Mouse (Mus musculus) MEL (cell line): Measurements from ENCODE around the gene Pf4. TPM values are rescaled to one million over a fixed set of nuclear protein-coding genes. Genes with fewer than 3 reads are reported as not detected.

ENCODE experiments used
- DNase-seq: peaks from one replicate; pipeline ENCODE4 v3.0.0; 2011; ENCODE audit warnings: low read depth, low spot score
- H3K27ac ChIP-seq: 2 replicates; pipeline ENCODE4 v1.5.1; 2012; ENCODE audit warnings: low read depth, mild to moderate bottlenecking, control low read depth, low read length, moderate library complexity; ENCODE audit not compliant: control insufficient read depth
- H3K27me3 ChIP-seq, 2 experiments: fragments of 150-350 bp in 1 of 2; sonication (generic) in 1 of 2; 2 replicates each; pipeline ENCODE4 v1.6.1; 2012; ENCODE audit warnings: low read length in 2 of 2, mild to moderate bottlenecking in 2 of 2, improper control_type of control experiment in 1 of 2, moderate library complexity in 1 of 2; ENCODE audit not compliant: insufficient read depth in 2 of 2, control insufficient read depth in 1 of 2
- H3K36me3 ChIP-seq, 2 experiments: 2 replicates each; pipeline ENCODE4 v1.6.1; 2012 to 2014; ENCODE audit warnings: low read length in 2 of 2, improper control_type of control experiment in 1 of 2, inconsistent platforms in 1 of 2, mild to moderate bottlenecking in 1 of 2; ENCODE audit not compliant: insufficient read depth in 2 of 2, control insufficient read depth in 1 of 2
- H3K4me1 ChIP-seq, 2 experiments: fragments of 150-350 bp in 1 of 2; sonication (generic) in 1 of 2; 2 replicates each; pipeline ENCODE4 v1.6.1; 2012; ENCODE audit warnings: low read length in 2 of 2, improper control_type of control experiment in 1 of 2, mild to moderate bottlenecking in 1 of 2; ENCODE audit not compliant: insufficient read depth in 2 of 2, control insufficient read depth in 1 of 2
- H3K4me3 ChIP-seq, 2 experiments: fragments of 150-350 bp in 1 of 2; sonication (generic) in 1 of 2; 2 replicates each; pipeline ENCODE4 v1.5.1; 2012; ENCODE audit warnings: low read depth in 2 of 2, low read length in 2 of 2, mild to moderate bottlenecking in 2 of 2, moderate library complexity in 2 of 2, control low read depth in 1 of 2, improper control_type of control experiment in 1 of 2; ENCODE audit not compliant: control insufficient read depth in 1 of 2, insufficient read depth in 1 of 2
- H3K79me2 ChIP-seq: 2 replicates; pipeline ENCODE4 v1.6.1; 2012; ENCODE audit warnings: mild to moderate bottlenecking, low read length, moderate library complexity; ENCODE audit not compliant: control insufficient read depth, poor library complexity, insufficient read depth
- H3K9ac ChIP-seq: 2 replicates; pipeline ENCODE4 v1.6.1; 2012; ENCODE audit warnings: low read depth, mild to moderate bottlenecking, control low read depth, low read length, moderate library complexity; ENCODE audit not compliant: control insufficient read depth, poor library complexity, severe bottlenecking
- H3K9me3 ChIP-seq: fragments of 150-350 bp; sonication (generic); replicated peaks from 2 replicates; pipeline ENCODE4 v1.6.1; 2012; ENCODE audit warnings: mild to moderate bottlenecking, low read length, improper control_type of control experiment, moderate library complexity; ENCODE audit not compliant: insufficient read depth
- CHD1 ChIP-seq: IDR thresholded peaks from 2 replicates; pipeline ENCODE4 v1.6.1; 2012; ENCODE audit warnings: low read depth, mild to moderate bottlenecking, inconsistent platforms, low read length, improper control_type of control experiment
- EP300 ChIP-seq, 2 experiments: IDR thresholded peaks; 2 replicates each; pipeline ENCODE4 v1.6.1; 2011; ENCODE audit warnings: improper control_type of control experiment in 2 of 2, low read length in 2 of 2, low read depth in 1 of 2, mild to moderate bottlenecking in 1 of 2
- GABPA ChIP-seq: IDR thresholded peaks from 2 replicates; pipeline ENCODE4 v1.6.1; 2012; ENCODE audit warnings: low read depth, mild to moderate bottlenecking, inconsistent platforms, low read length, improper control_type of control experiment, moderate library complexity
- GATA1 ChIP-seq: IDR thresholded peaks from 2 replicates; pipeline ENCODE4 v1.6.1; 2011; ENCODE audit warnings: low read depth, low read length, improper control_type of control experiment
- JUND ChIP-seq: IDR thresholded peaks from 2 replicates; pipeline ENCODE4 v1.6.1; 2011; ENCODE audit warnings: low read depth, mild to moderate bottlenecking, improper control_type of control experiment, low read length
- MAFK ChIP-seq: IDR thresholded peaks from 2 replicates; pipeline ENCODE4 v1.6.1; 2011; ENCODE audit warnings: low read depth, mild to moderate bottlenecking, low read length, improper control_type of control experiment, borderline replicate concordance
- MAZ ChIP-seq: IDR thresholded peaks from 2 replicates; pipeline ENCODE4 v1.6.1; 2012; ENCODE audit warnings: low read depth, mild to moderate bottlenecking, inconsistent platforms, low read length, improper control_type of control experiment
- MEF2A ChIP-seq: IDR thresholded peaks from 2 replicates; pipeline ENCODE4 v1.6.1; 2014; ENCODE audit warnings: low read depth, mild to moderate bottlenecking, inconsistent platforms, low read length, improper control_type of control experiment; ENCODE audit not compliant: poor library complexity, insufficient replicate concordance, severe bottlenecking; ENCODE audit errors: extremely low read depth
- MXI1 ChIP-seq: IDR thresholded peaks from 2 replicates; pipeline ENCODE4 v1.6.1; 2011; ENCODE audit warnings: mild to moderate bottlenecking, low read depth, low read length, improper control_type of control experiment
- NRF1 ChIP-seq: IDR thresholded peaks from 2 replicates; pipeline ENCODE4 v1.6.1; 2014; ENCODE audit warnings: low read depth, mild to moderate bottlenecking, inconsistent platforms, low read length, improper control_type of control experiment, moderate library complexity; ENCODE audit not compliant: poor library complexity, insufficient read depth, severe bottlenecking
- POLR2A ChIP-seq, 2 experiments: IDR thresholded peaks; 2 replicates each; pipeline ENCODE4 v1.6.1; 2011 to 2012; ENCODE audit warnings: low read length in 2 of 2, mild to moderate bottlenecking in 2 of 2, control low read depth in 1 of 2, improper control_type of control experiment in 1 of 2, low read depth in 1 of 2, moderate library complexity in 1 of 2; ENCODE audit not compliant: control insufficient read depth in 1 of 2, insufficient read depth in 1 of 2, poor library complexity in 1 of 2
- POLR2AphosphoS2 ChIP-seq: IDR thresholded peaks from 2 replicates; pipeline ENCODE4 v1.6.1; 2011; ENCODE audit warnings: low read length, improper control_type of control experiment
- POLR2AphosphoS5 ChIP-seq: IDR thresholded peaks from 2 replicates; pipeline ENCODE4 v1.6.1; 2012; ENCODE audit warnings: low read depth, borderline replicate concordance, mild to moderate bottlenecking, inconsistent platforms, low read length, moderate library complexity, mixed read lengths
- RAD21 ChIP-seq: IDR thresholded peaks from 2 replicates; pipeline ENCODE4 v1.6.1; 2011; ENCODE audit warnings: mild to moderate bottlenecking, low read depth, low read length, improper control_type of control experiment
- SIN3A ChIP-seq: IDR thresholded peaks from 2 replicates; pipeline ENCODE4 v1.6.1; 2012; ENCODE audit warnings: low read length, improper control_type of control experiment, inconsistent platforms
- SMC3 ChIP-seq: IDR thresholded peaks from 2 replicates; pipeline ENCODE4 v1.6.1; 2011; ENCODE audit warnings: low read depth, low read length, improper control_type of control experiment
- UBTF ChIP-seq: IDR thresholded peaks from 2 replicates; pipeline ENCODE4 v1.6.1; 2012; ENCODE audit warnings: low read depth, mild to moderate bottlenecking, inconsistent platforms, low read length, improper control_type of control experiment, moderate library complexity, borderline replicate concordance; ENCODE audit not compliant: insufficient read depth
- polyA plus RNA-seq, 2 experiments: library from polyadenylated mRNA; stranded (reverse) in 1 of 2; unstranded in 1 of 2; fragments of >175 nt in 1 of 2; fragments of >200 nt in 1 of 2; gene quantifications; 2 replicates each; pipeline versions ENCODE4 v1.2.1 to v1.2.4; 2012; ENCODE audit warnings: low replicate concordance in 2 of 2, low read depth in 1 of 2; ENCODE audit not compliant: insufficient read length in 2 of 2, insufficient read depth in 1 of 2, missing spikeins in 1 of 2
- total RNA-seq: library from RNA; depleted of rRNA; stranded (reverse); fragments of 300-350 nt; gene quantifications from 2 replicates; pipeline ENCODE4 v1.2.3, GENCODE M21; 2012; rRNA removed

Gene Pf4
- total and polyA plus RNA-seq, 3 experiments = 283 to 393 TPM; not detected in 1

GRCm38 (mm10) chr5:90807176-90807950, 35.1 kb downstream of the Pf4 start:
- no peak for TF ChIP-seq MAFK
- no peak for TF ChIP-seq POLR2AphosphoS2
- no peak for TF ChIP-seq POLR2AphosphoS5
- no peak for TF ChIP-seq EP300 (IDR thresholded peaks at IDR 0.05; ENCODE audit: low read depth in 1 of 2, low read length in 2 of 2)
- TF ChIP-seq GATA1 = no peak
- no peak for TF ChIP-seq CHD1
- TF ChIP-seq RAD21 = no peak
- TF ChIP-seq SIN3A = no peak
- no peak for TF ChIP-seq JUND
- no peak for TF ChIP-seq MXI1
- H3K27me3 ChIP-seq = peaks cover 0 to 3% of the 10 kb centered on the region in 2 experiments; a peak in 2 of 4 replicates
- H3K79me2 ChIP-seq = no peaks in the 10 kb centered on the region
- no peak overlapping the region for H3K4me3 ChIP-seq
- no peaks in the 10 kb centered on the region for H3K4me1 ChIP-seq
- H3K27ac ChIP-seq = no peak overlapping the region
- no peaks in the 10 kb centered on the region for H3K9me3 ChIP-seq
- H3K36me3 ChIP-seq = no peaks in the 10 kb centered on the region; a peak in 1 of 4 replicates
- no peak for DNase-seq
- no peak overlapping the region for H3K9ac ChIP-seq

GRCm38 (mm10) chr5:90819756-90820155, 47.5 kb downstream of the Pf4 start:
- H3K27me3 ChIP-seq = no peaks in the 10 kb centered on the region
- DNase-seq = no peak
- H3K27ac ChIP-seq = no peak overlapping the region
- TF ChIP-seq POLR2A (IDR thresholded peaks at IDR 0.05; ENCODE audit: control insufficient read depth in 1 of 2, insufficient read depth in 1 of 2, low read depth in 1 of 2, low read length in 2 of 2, poor library complexity in 1 of 2) = no peak
- TF ChIP-seq EP300 (IDR thresholded peaks at IDR 0.05; ENCODE audit: low read depth in 1 of 2, low read length in 2 of 2) = no peak
- no peak for TF ChIP-seq JUND
- no peak for TF ChIP-seq MXI1
- no peak for TF ChIP-seq UBTF
- no peak for TF ChIP-seq NRF1
- no peak for TF ChIP-seq SMC3
- TF ChIP-seq GABPA = no peak
- no peak for TF ChIP-seq MEF2A
- TF ChIP-seq MAZ = no peak
- no peaks in the 10 kb centered on the region for H3K9me3 ChIP-seq
- no peak overlapping the region for H3K9ac ChIP-seq
- no peaks in the 10 kb centered on the region for H3K79me2 ChIP-seq
- H3K36me3 ChIP-seq = no peaks in the 10 kb centered on the region
- no peaks in the 10 kb centered on the region for H3K4me1 ChIP-seq
- H3K4me3 ChIP-seq = no peak overlapping the region

Other genes starting within 250 kb of the Pf4 start
- gene 5830473C10Rik, start 211.3 kb upstream of the Pf4 start, total RNA-seq = 4.9 and 5.9 TPM in 2 replicates
- gene 5830473C10Rik, start 211.3 kb upstream of the Pf4 start, polyA plus RNA-seq = 1 to 10 TPM in 1 of 2 experiments, not detected in 1; 9.3 TPM
- not detected in 2 replicates for gene Rassf6, start 131.8 kb upstream of the Pf4 start, total RNA-seq
- under 1 TPM in 1 of 2 experiments, not detected in 1; 0.39 TPM for gene Rassf6, start 131.8 kb upstream of the Pf4 start, polyA plus RNA-seq
- gene Cxcl5, start 13.1 kb upstream of the Pf4 start, total RNA-seq = not detected in 2 replicates
- not detected for gene Cxcl5, start 13.1 kb upstream of the Pf4 start, polyA plus RNA-seq
- gene Ppbp, start 3.9 kb upstream of the Pf4 start, total RNA-seq = 0.12 TPM in 1 of 2 replicates, not detected in the other
- gene Ppbp, start 3.9 kb upstream of the Pf4 start, polyA plus RNA-seq = not detected
- gene Cxcl3, start 13.7 kb downstream of the Pf4 start, total RNA-seq = not detected in 2 replicates
- not detected for gene Cxcl3, start 13.7 kb downstream of the Pf4 start, polyA plus RNA-seq
- not detected in 2 replicates for gene Cxcl15, start 22.1 kb downstream of the Pf4 start, total RNA-seq
- not detected for gene Cxcl15, start 22.1 kb downstream of the Pf4 start, polyA plus RNA-seq
- gene Cxcl1, start 118.8 kb downstream of the Pf4 start, total RNA-seq = not detected in 2 replicates
- not detected for gene Cxcl1, start 118.8 kb downstream of the Pf4 start, polyA plus RNA-seq
- gene Cxcl2, start 131.4 kb downstream of the Pf4 start, total RNA-seq = not detected in 2 replicates
- not detected for gene Cxcl2, start 131.4 kb downstream of the Pf4 start, polyA plus RNA-seq
- not detected in 2 replicates for gene Mthfd2l, start 158.7 kb downstream of the Pf4 start, total RNA-seq
- not detected for gene Mthfd2l, start 158.7 kb downstream of the Pf4 start, polyA plus RNA-seq